Mouse (Mus musculus) gonadal fat pad, adult 2 months (tissue): ENCODE measurements around the gene Ceacam1. TPM values are rescaled to one million over a fixed set of nuclear protein-coding genes. Genes with fewer than 3 reads are reported as not detected.

Source experiments
- DNase-seq: peaks from one replicate; pipeline ENCODE4 v3.0.0-alpha.2; 2012; ENCODE audit warnings: low read depth
- polyA plus RNA-seq: library from polyadenylated mRNA; depleted of rRNA; stranded (reverse); fragments of >200 nt; gene quantifications from 2 replicates; pipeline ENCODE4 v1.2.3, GENCODE M21; 2012; rRNA removed

The Ceacam1 gene
- polyA plus RNA-seq, 1 experiment: 8.9 TPM

GRCm38 (mm10) chr7:25411861-25412260 is 65.5 kb downstream of the Ceacam1 start:
- DNase-seq: no peak

Other genes starting within 250 kb of the Ceacam1 start
- gene Gsk3a, start 239.8 kb downstream of the Ceacam1 start, polyA plus RNA-seq: 120 and 125 TPM in 2 replicates
- gene Erf, start 226.8 kb downstream of the Ceacam1 start, polyA plus RNA-seq: 33.2 and 43.4 TPM in 2 replicates
- gene Cic, start 209.9 kb downstream of the Ceacam1 start, polyA plus RNA-seq: 54.4 and 81.6 TPM in 2 replicates
- gene Pafah1b3, start 179.6 kb downstream of the Ceacam1 start, polyA plus RNA-seq: 74.1 and 84.0 TPM in 2 replicates
- gene Prr19, start 176.2 kb downstream of the Ceacam1 start, polyA plus RNA-seq: 0.19 and 0.30 TPM in 2 replicates
- gene Tmem145, start 171.5 kb downstream of the Ceacam1 start, polyA plus RNA-seq: not detected in 2 replicates
- gene Megf8, start 160.4 kb downstream of the Ceacam1 start, polyA plus RNA-seq: 40.0 and 41.2 TPM in 2 replicates
- gene Cnfn, start 107.9 kb downstream of the Ceacam1 start, polyA plus RNA-seq: not detected in 2 replicates
- 664 and 702 TPM in 2 replicates for gene Lipe, start 78.9 kb downstream of the Ceacam1 start, polyA plus RNA-seq
- not detected in 2 replicates for gene Cxcl17, start 64.7 kb downstream of the Ceacam1 start, polyA plus RNA-seq
- gene Ceacam2, start 62.3 kb upstream of the Ceacam1 start, polyA plus RNA-seq: 0.16 and 0.31 TPM in 2 replicates
- gene Erich4, start 138.3 kb upstream of the Ceacam1 start, polyA plus RNA-seq: 0.20 and 0.33 TPM in 2 replicates
- 28.5 and 28.9 TPM in 2 replicates for gene Dmac2, start 141.8 kb upstream of the Ceacam1 start, polyA plus RNA-seq
- gene B3gnt8, start 149.1 kb upstream of the Ceacam1 start, polyA plus RNA-seq: 13.8 and 15.5 TPM in 2 replicates
- gene Bckdha, start 181.4 kb upstream of the Ceacam1 start, polyA plus RNA-seq: 199 and 232 TPM in 2 replicates
- gene Exosc5, start 181.6 kb upstream of the Ceacam1 start, polyA plus RNA-seq: 54.8 and 66.2 TPM in 2 replicates
- 3.5 and 4.1 TPM in 2 replicates for gene Tmem91, start 197.6 kb upstream of the Ceacam1 start, polyA plus RNA-seq
- gene B9d2, start 203.2 kb upstream of the Ceacam1 start, polyA plus RNA-seq: 42.3 and 46.3 TPM in 2 replicates
- gene Tgfb1, start 209.4 kb upstream of the Ceacam1 start, polyA plus RNA-seq: 32.4 and 52.4 TPM in 2 replicates
- gene Ccdc97, start 241.5 kb upstream of the Ceacam1 start, polyA plus RNA-seq: 46.3 and 54.6 TPM in 2 replicates